Mouse (Mus musculus): ENCODE measurements around the gene Gal. TPM values are rescaled to one million over a fixed set of nuclear protein-coding genes. Genes with fewer than 3 reads are reported as not detected.

Gene Gal
- not detected for total RNA-seq (2018; cell fraction: chromatin; rRNA removed)
- under 1 TPM in 18 of 26 experiments, not detected in 8; 0.20 to 0.65 (median 0.33) TPM for total RNA-seq (2018; cell fraction: cytosol; rRNA removed)
- under 1 TPM in 1 of 26 experiments, not detected in 25; 0.91 TPM for total RNA-seq (2018; cell fraction: nucleus; rRNA removed)
- polyA plus RNA-seq (2018) = not detected in 3 replicates

DNA sequence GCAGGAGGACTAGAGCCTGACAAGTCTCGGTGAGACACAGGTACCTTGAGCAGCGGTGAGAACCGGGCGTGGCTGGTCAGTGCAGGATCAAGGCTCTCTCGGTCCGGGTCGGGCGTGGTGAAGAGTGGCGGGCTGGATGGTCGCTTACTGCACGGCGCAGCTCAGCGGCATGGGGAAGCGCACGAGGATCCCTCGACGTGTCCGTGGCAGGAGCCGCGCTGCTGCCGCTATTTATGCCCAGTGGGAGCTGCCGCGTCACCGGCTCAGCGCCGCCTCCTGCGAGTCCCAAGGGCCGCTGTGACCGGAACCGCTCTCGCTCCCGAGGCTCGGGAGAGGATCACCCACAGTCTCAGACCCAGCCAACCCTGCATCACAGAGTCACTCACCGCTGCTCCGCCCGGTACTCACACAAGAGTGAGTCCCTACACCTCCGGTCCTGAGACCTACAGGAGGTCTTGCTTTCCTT is at the start of gene Gal:
Gene Gal, minus strand, starts transcription at position 277 of the 466 bp plus-strand sequence.
- 5% methylated on average over 37 of the region's 37 CpGs for WGBS (ENCODE audit: missing documents)
- H3K4me3 ChIP-seq (ENCODE audit: inconsistent target) = no peak within 1 kb of the TSS

DNA sequence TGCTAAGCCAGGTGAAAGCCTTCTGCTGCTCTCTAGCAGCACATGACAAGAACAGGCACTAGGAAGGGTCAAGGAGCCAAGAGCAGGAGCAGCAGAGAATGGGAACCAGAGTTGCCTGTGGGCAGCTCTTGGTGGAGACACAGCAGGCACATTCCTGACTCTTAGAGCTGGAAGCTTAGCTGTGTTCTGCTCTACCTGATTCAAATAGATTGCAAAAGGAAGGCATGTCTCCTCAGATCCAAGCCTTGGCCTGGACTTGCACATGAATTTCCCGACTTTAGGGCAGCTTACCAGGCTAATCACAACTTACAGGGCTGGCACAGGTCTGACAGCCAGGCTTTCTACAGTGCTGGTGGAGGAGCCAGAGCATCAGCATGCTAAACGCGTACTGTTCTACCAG is 45.6 kb upstream of the Gal start:
- peaks cover 94% of the 10 kb centered on the region for H3K36me3 ChIP-seq (ENCODE audit: inconsistent target)
- H3K4me3 ChIP-seq (ENCODE audit: inconsistent target) = no peak overlapping the region
- WGBS (ENCODE audit: missing documents) = 97% methylated on average over 3 of the region's 3 CpGs
- H3K27ac ChIP-seq = no peak overlapping the region
- H3K79me2 ChIP-seq (ENCODE audit: inconsistent target) = no peaks in the 10 kb centered on the region

More for the DNA sequence above, at the start of gene Gal:
- Histone ChIP-seq H3K79me2 (ENCODE audit: inconsistent target) (no peaks in the 10 kb centered on the region), H3K27ac (no peak within 1 kb of the TSS), H3K36me3 (ENCODE audit: inconsistent target) (no peaks in the 10 kb centered on the region)

GRCm38 (mm10) chr19:3458331-3459099 is 44.2 kb upstream of the Gal start:
- 99% methylated on average over 6 of the region's 6 CpGs for WGBS (ENCODE audit: missing documents)
- H3K36me3 ChIP-seq (ENCODE audit: inconsistent target) = peaks cover 82% of the 10 kb centered on the region
- no peaks in the 10 kb centered on the region for H3K79me2 ChIP-seq (ENCODE audit: inconsistent target)
- H3K27ac ChIP-seq = no peak overlapping the region
- no peak overlapping the region for H3K4me3 ChIP-seq (ENCODE audit: inconsistent target)

DNA sequence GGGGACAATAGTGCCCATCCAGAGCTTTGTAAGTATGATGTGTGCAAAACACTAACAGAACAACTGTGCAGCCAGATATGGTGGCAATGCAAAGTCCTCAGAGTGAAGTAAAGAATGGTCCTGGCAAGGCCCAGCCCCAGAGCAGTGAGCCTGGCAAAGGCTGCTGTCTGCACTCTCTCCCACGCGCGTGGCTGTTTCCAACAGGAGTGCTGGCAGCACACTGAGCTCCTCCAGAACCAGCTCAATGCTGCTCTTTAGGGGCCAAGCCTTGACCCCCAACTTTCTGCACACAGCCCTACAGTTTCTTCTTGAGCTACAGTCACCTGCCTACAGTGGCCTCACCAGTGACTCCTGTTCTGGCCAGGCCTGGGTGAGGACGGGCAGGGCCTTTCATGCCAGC is 43.4 kb upstream of the Gal start:
- Histone ChIP-seq H3K27ac (no peak overlapping the region), H3K4me3 (ENCODE audit: inconsistent target) (no peak overlapping the region), H3K36me3 (ENCODE audit: inconsistent target) (peaks cover 73% of the 10 kb centered on the region), H3K79me2 (ENCODE audit: inconsistent target) (no peaks in the 10 kb centered on the region)
- 94% methylated on average over 4 of the region's 4 CpGs for WGBS (ENCODE audit: missing documents)

DNA sequence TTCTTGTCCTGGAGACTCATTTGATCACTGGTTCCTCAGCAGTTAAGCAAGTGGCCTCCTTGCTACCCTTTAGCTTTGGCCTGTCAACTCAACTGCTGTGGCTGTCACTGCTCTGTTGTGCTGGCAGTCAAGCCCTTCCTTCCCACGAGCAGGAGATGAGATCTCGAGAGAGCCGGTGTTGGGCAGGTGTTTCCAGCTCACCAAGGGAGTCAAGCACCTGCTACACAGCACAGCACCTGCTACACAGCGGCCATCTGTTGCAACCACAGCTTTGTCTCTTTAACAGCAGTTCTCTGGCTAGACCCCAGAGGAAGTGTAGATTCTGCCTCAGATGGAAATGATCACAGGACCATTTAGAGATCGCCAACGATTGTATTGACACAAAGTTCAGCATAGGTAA is 37.3 kb upstream of the Gal start:
- Histone ChIP-seq H3K27ac (no peak overlapping the region), H3K79me2 (ENCODE audit: inconsistent target) (no peaks in the 10 kb centered on the region), H3K4me3 (ENCODE audit: inconsistent target) (no peak overlapping the region), H3K36me3 (ENCODE audit: inconsistent target) (peaks cover 13% of the 10 kb centered on the region)
- 38% methylated on average over 6 of the region's 6 CpGs for WGBS (ENCODE audit: missing documents)

DNA sequence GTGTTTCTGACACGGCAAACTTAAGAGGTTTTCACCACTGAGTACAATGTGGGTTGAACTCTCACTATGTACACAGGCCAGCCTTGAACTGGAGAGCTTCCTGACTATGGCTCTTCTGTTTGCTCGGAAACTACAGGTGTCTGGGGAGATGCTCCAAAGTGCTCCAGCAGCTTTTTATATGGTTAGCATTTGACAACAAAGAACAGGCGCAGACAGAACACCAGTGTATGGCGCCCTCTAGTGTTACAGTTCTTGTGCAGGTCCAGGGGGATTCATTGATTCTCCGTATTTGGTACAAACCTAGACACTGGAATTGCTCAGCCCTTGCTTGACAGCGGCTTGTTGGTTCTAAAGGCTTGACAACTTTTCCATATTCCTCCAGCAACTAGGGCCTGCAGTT is 36.8 kb upstream of the Gal start:
- Histone ChIP-seq H3K36me3 (ENCODE audit: inconsistent target) (peaks cover 9% of the 10 kb centered on the region; the same call in 1 of the 2 replicates), H3K4me3 (ENCODE audit: inconsistent target) (no peak overlapping the region), H3K27ac (no peak overlapping the region), H3K79me2 (ENCODE audit: inconsistent target) (no peaks in the 10 kb centered on the region)
- 25% methylated on average over 6 of the region's 6 CpGs for WGBS (ENCODE audit: missing documents)

DNA sequence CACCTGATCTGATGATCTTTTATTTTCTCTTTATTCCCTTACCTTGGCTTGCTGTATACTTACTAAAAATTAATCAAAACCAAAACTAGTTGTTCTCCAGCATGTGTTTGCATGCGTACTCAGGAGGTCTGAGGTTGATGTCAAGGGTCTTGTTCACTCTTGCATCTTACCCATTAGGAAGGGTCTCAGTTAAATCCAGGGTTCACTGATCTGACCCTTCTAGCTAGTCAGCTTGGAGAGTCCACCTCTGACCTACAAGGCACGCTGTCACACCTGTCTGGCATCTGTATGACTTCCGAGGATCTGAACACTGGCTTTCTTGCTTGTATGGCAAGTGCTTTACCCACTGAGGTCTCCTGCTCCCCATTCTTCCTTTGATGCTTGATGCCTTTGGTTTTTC is 36.4 kb upstream of the Gal start:
- Histone ChIP-seq H3K27ac (no peak overlapping the region), H3K36me3 (ENCODE audit: inconsistent target) (peaks cover 7% of the 10 kb centered on the region; the same call in 1 of the 2 replicates), H3K4me3 (ENCODE audit: inconsistent target) (no peak overlapping the region), H3K79me2 (ENCODE audit: inconsistent target) (no peaks in the 10 kb centered on the region)
- WGBS (ENCODE audit: missing documents) = 95% methylated on average over 3 of the region's 3 CpGs

- WGBS (ENCODE audit: missing documents) = 84% methylated on average over 3 of the region's 3 CpGs
- H3K27ac ChIP-seq = no peak overlapping the region
- H3K36me3 ChIP-seq (ENCODE audit: inconsistent target) = no peaks in the 10 kb centered on the region
- no peaks in the 10 kb centered on the region for H3K79me2 ChIP-seq (ENCODE audit: inconsistent target)
- H3K4me3 ChIP-seq (ENCODE audit: inconsistent target) = no peak overlapping the region
Measured at GRCm38 (mm10) chr19:3449248-3449647, 34.9 kb upstream of the Gal start.

DNA sequence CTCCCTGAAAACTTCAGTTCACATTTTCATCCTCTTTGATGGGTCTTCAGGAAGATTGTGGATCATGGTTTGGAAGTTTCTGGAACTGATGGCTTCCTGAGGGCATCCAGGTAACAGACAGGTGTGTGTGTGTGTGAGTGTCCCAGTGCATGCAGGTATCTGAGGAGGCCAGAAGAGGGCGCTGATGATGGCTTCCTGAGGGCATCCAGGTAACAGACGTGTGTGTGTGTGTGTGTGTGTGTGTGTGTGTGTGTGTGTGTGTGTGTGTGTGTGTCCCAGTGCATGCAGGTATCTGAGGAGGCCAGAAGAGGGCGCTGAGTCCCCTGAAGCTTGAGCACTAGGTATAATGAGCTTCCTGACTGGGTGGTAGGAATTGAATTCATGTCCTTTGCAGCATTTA is 33.0 kb upstream of the Gal start:
- Histone ChIP-seq H3K36me3 (ENCODE audit: inconsistent target) (no peaks in the 10 kb centered on the region), H3K27ac (no peak overlapping the region), H3K4me3 (ENCODE audit: inconsistent target) (no peak overlapping the region), H3K79me2 (ENCODE audit: inconsistent target) (no peaks in the 10 kb centered on the region)
- 90% methylated on average over 3 of the region's 3 CpGs for WGBS (ENCODE audit: missing documents)

DNA sequence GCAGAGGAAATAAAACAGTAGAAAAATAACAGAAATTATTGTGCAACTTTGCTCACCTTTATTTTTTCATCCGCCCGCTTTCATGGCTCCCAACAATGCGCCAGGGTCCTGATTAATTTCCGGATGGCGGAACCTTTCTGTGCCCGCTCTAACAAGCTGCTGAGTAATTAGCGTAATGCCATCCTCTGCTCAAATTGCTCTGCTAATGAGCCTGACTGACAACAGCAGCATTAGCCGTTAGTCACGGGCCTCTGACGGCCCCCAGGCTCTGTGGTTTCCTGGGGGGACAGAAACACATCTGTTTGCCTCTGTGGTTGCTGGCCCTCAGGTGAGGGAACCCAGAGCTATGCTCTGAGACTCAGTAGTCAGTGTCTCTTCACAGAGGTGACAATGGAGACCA is 26.7 kb upstream of the Gal start:
- Histone ChIP-seq H3K4me3 (ENCODE audit: inconsistent target) (no peak overlapping the region), H3K27ac (no peak overlapping the region), H3K79me2 (ENCODE audit: inconsistent target) (no peaks in the 10 kb centered on the region), H3K36me3 (ENCODE audit: inconsistent target) (no peaks in the 10 kb centered on the region)
- 66% methylated on average over 10 of the region's 10 CpGs for WGBS (ENCODE audit: missing documents)

- Histone ChIP-seq H3K4me3 (ENCODE audit: inconsistent target) (no peak overlapping the region), H3K27ac (no peak overlapping the region), H3K36me3 (ENCODE audit: inconsistent target) (no peaks in the 10 kb centered on the region), H3K79me2 (ENCODE audit: inconsistent target) (no peaks in the 10 kb centered on the region)
- 43% methylated on average over 5 of the region's 5 CpGs for WGBS (ENCODE audit: missing documents)
Measured at GRCm38 (mm10) chr19:3440667-3441066, 26.3 kb upstream of the Gal start.

GRCm38 (mm10) chr19:3437980-3438379 is 23.6 kb upstream of the Gal start:
- no peaks in the 10 kb centered on the region for H3K36me3 ChIP-seq (ENCODE audit: inconsistent target)
- no peak overlapping the region for H3K27ac ChIP-seq
- 83% methylated on average over 5 of the region's 5 CpGs for WGBS (ENCODE audit: missing documents)
- H3K79me2 ChIP-seq (ENCODE audit: inconsistent target) = no peaks in the 10 kb centered on the region
- no peak overlapping the region for H3K4me3 ChIP-seq (ENCODE audit: inconsistent target)

- 63% methylated on average over 9 of the region's 9 CpGs for WGBS (ENCODE audit: missing documents)
- Histone ChIP-seq H3K4me3 (ENCODE audit: inconsistent target) (no peak overlapping the region), H3K27ac (no peak overlapping the region), H3K36me3 (ENCODE audit: inconsistent target) (no peaks in the 10 kb centered on the region), H3K79me2 (ENCODE audit: inconsistent target) (no peaks in the 10 kb centered on the region)
Measured at GRCm38 (mm10) chr19:3436840-3437239, 22.5 kb upstream of the Gal start.

DNA sequence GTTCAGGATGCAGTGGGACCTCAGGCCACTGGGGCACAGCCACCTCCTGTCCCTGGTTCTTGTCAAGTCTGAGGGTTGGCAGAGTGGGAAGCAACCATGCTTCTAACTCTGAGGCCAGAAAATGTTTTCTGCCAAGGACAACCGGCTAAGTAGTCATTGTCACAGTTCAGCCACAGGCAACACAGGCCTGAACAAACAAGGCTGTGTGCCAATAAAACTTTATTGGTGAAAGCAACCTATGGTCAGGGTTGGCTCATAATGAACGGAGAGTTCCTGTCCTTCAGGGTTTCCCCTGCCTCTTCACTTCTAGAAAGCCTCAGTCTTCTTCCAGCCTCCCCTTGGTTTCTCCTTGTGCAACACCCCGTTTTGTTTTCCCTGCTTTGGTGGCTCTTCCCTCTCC is 21.5 kb upstream of the Gal start:
- H3K36me3 ChIP-seq (ENCODE audit: inconsistent target) = no peaks in the 10 kb centered on the region
- WGBS (ENCODE audit: missing documents) = 68% methylated on average over 3 of the region's 3 CpGs
- no peak overlapping the region for H3K27ac ChIP-seq
- no peak overlapping the region for H3K4me3 ChIP-seq (ENCODE audit: inconsistent target)
- no peaks in the 10 kb centered on the region for H3K79me2 ChIP-seq (ENCODE audit: inconsistent target)

DNA sequence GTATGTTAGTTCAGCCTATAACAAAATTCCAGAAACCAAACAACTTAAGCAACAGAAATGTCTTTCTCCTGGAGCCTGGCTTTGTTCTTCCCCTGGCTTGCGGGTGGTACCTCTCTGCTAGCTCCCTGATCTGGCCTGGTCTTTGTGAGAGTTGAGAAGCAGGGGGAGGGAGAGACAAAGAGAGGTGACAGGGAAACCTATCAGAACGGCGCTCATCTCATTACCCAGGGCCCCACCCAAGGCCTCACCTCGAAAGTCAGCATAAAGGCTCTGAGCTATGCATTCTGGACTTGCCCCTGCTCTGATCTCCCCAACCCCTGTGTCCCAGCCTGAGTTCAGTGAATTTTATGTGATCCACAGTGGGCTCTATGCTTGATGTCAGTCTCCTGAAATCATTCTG is 20.3 kb upstream of the Gal start:
- no peaks in the 10 kb centered on the region for H3K36me3 ChIP-seq (ENCODE audit: inconsistent target)
- WGBS (ENCODE audit: missing documents) = 77% methylated on average over 4 of the region's 4 CpGs
- H3K27ac ChIP-seq = no peak overlapping the region
- H3K79me2 ChIP-seq (ENCODE audit: inconsistent target) = no peaks in the 10 kb centered on the region
- no peak overlapping the region for H3K4me3 ChIP-seq (ENCODE audit: inconsistent target)
